Comparison of ENCODE assay signal across 11 mouse cellular contexts in genomic region chr3:130607924-130608323, GRCm38 (mm10). TPM values are rescaled to one million over a fixed set of nuclear protein-coding genes. Genes with fewer than 3 reads are reported as not detected.
DNase-seq lines count a peak whose midpoint lies in the region; ATAC-seq and TF ChIP-seq lines count a peak whose summit lies in the region.
"Had no signal": no experiment of that assay in that cellular context is flagged by ENCODE, and none has a peak within 500 bp of the region (broad histone marks: within the 10 kb centered on the region; RNA-seq: fewer than 3 reads in every experiment).

No protein-coding gene starts in this region.

- no peaks in the 10 kb centered on the region for H3K9me3 ChIP-seq in limb, embryonic 14.5 days (ENCODE audit: control insufficient read depth, low read length)
- 0 out of 2 replicates have a peak, but pooled peaks cover 2% of the 10 kb centered on the region for H3K9me3 ChIP-seq in limb, embryonic 10.5 days (replicated peaks)
- H3K9me3 ChIP-seq: heart, embryonic 13.5 days; limb, embryonic 13.5 days had no signal

- no peak overlapping the region for H3K4me2 ChIP-seq in limb, embryonic 14.5 days (replicated peaks; ENCODE audit: low read depth, low read length, severe bottlenecking)
- H3K4me2 ChIP-seq: heart, embryonic 13.5 days; limb, embryonic 13.5 days had no signal

- H3K27me3 ChIP-seq in limb, embryonic 14.5 days (ENCODE audit: control insufficient read depth, insufficient read depth, low read length) = no peaks in the 10 kb centered on the region
- no peaks in the 10 kb centered on the region for H3K27me3 ChIP-seq in limb, embryonic 10.5 days (ENCODE audit: low read depth, poor library complexity, severe bottlenecking)
- H3K27me3 ChIP-seq: heart, embryonic 13.5 days; limb, embryonic 13.5 days had no signal

- ATAC-seq in limb, embryonic 14.5 days (ENCODE audit: low FRiP score, low read depth) = no peak
- ATAC-seq in megakaryocyte, adult 5-6 weeks (ENCODE audit: poor library complexity, severe bottlenecking) = no peak

- no peak overlapping the region for H3K4me3 ChIP-seq in limb, embryonic 14.5 days (replicated peaks; ENCODE audit: low read length)
- no peak overlapping the region for H3K4me3 ChIP-seq in limb, embryonic 10.5 days
- H3K4me3 ChIP-seq in cortical plate, adult 2 months (ENCODE audit: insufficient read depth, low read length) = no peak overlapping the region
- H3K4me3 ChIP-seq: heart, embryonic 13.5 days; limb, embryonic 13.5 days had no signal

- WGBS in limb, embryonic 14.5 days = 88% methylated on average over 2 of the region's 2 CpGs
- WGBS in limb, embryonic 10.5 days = 80% methylated on average over 2 of the region's 2 CpGs

- H3K4me1 ChIP-seq in limb, embryonic 14.5 days (ENCODE audit: control insufficient read depth, insufficient read depth, low read length) = no peaks in the 10 kb centered on the region
- no peaks in the 10 kb centered on the region for H3K4me1 ChIP-seq in limb, embryonic 10.5 days
- no peaks in the 10 kb centered on the region for H3K4me1 ChIP-seq in cortical plate, adult 2 months (ENCODE audit: control insufficient read depth, insufficient read depth, low read length)
- H3K4me1 ChIP-seq: heart, embryonic 13.5 days; limb, embryonic 13.5 days had no signal

- no peak overlapping the region for H3K9ac ChIP-seq in limb, embryonic 14.5 days (ENCODE audit: low read depth, low read length, severe bottlenecking)
- H3K9ac ChIP-seq: heart, embryonic 13.5 days; limb, embryonic 13.5 days had no signal

- H3K27ac ChIP-seq in limb, embryonic 14.5 days (replicated peaks; ENCODE audit: low read depth, low read length) = no peak overlapping the region
- no peak overlapping the region for H3K27ac ChIP-seq in limb, embryonic 10.5 days
- H3K27ac ChIP-seq in cortical plate, adult 2 months (ENCODE audit: insufficient read depth, low read length) = no peak overlapping the region
- H3K27ac ChIP-seq: heart, embryonic 13.5 days; limb, embryonic 13.5 days had no signal

- peak; percentile 70 for TF ChIP-seq CTCF in cortical plate, adult 2 months (IDR thresholded peaks at IDR 0.05; ENCODE audit: extremely low read depth, insufficient read depth, low read length)

- peak; percentile 10 to 30 for DNase-seq in cerebellum, postnatal 14 days
- DNase-seq in cerebellum, adult 8-10 months = no peak
- peak; percentile 14 for DNase-seq in limb, embryonic 14.5 days (ENCODE audit: low spot score)
- DNase-seq in limb, embryonic 10.5 days (ENCODE audit: low spot score) = no peak
- DNase-seq in lung, postnatal 10 days = peak; percentile 21
- no peak for DNase-seq in retina, postnatal 1 day

- TF ChIP-seq POLR2A in limb, embryonic 14.5 days (IDR thresholded peaks at IDR 0.05; ENCODE audit: borderline replicate concordance, extremely low read depth, insufficient read depth, insufficient read length) = no peak
- TF ChIP-seq POLR2A in cortical plate, adult 2 months (IDR thresholded peaks at IDR 0.05; ENCODE audit: extremely low read depth, insufficient read depth, low read length) = no peak

- H3K36me3 ChIP-seq in limb, embryonic 14.5 days (ENCODE audit: control insufficient read depth, insufficient read depth, low read length) = no peaks in the 10 kb centered on the region
- no peaks in the 10 kb centered on the region for H3K36me3 ChIP-seq in limb, embryonic 10.5 days
- H3K36me3 ChIP-seq: heart, embryonic 13.5 days; limb, embryonic 13.5 days had no signal

RNA-seq across cellular contexts. Expression of gene Etnppl, which starts 9.3 kb away (rescaled TPM):
- 0.13 and 0.20 TPM in 2 replicates for polyA plus RNA-seq in limb, embryonic 14.5 days (2012; rRNA removed)
- polyA plus RNA-seq in limb, embryonic 14.5 days (2014; fragmentation: Nextera tagmentation; extraction: Ambion mirVana) = 0.30 and 0.55 TPM in 2 replicates
- polyA plus RNA-seq in limb, embryonic 10.5 days (2016; fragmentation: Nextera tagmentation; extraction: Ambion mirVana) = not detected in 2 replicates
- polyA plus RNA-seq in cortical plate, adult 2 months (2012; rRNA removed) = 19.7 and 22.5 TPM in 2 replicates
- not detected in 2 replicates for total RNA-seq in megakaryocyte, adult 5-6 weeks (2015)
- total RNA-seq in megakaryocyte, adult 5-6 weeks (2017) = not detected in 2 replicates
- total RNA-seq: neutrophil, adult 5-6 weeks had no signal
- polyA plus RNA-seq: heart, embryonic 13.5 days had no signal

Comparison
In these comparisons a context has a peak if more than half of its experiments do, and no peak if none do; other contexts are left out.
1. DNase-seq: peak in cerebellum, postnatal 14 days (2 of 2), limb, embryonic 14.5 days (single experiment) and lung, postnatal 10 days (single experiment); none in cerebellum, adult 8-10 months (single experiment), limb, embryonic 10.5 days (single experiment) and retina, postnatal 1 day (single experiment).
2. RNA of gene Etnppl, which starts 9.3 kb away (polyA plus RNA-seq): 19.7 to 22.5 TPM in cortical plate, adult 2 months; 0.13 to 0.55 TPM in limb, embryonic 14.5 days and not detected in limb, embryonic 10.5 days; every median in the first group is over 10 times any median in the second.